Mouse (Mus musculus) liver, postnatal 0 days (tissue): ENCODE measurements around the gene Mgst3.

Experiments
- CTCF ChIP-seq: sonication (generic); IDR thresholded peaks from 2 replicates; pipeline ENCODE4 v1.5.1; 2016; ENCODE audit warnings: antibody characterized with exemption, low read depth
- EP300 ChIP-seq: IDR thresholded peaks from 2 replicates; pipeline ENCODE4 v1.6.1; 2016; ENCODE audit warnings: antibody characterized with exemption, low read depth, mild to moderate bottlenecking

DNA sequence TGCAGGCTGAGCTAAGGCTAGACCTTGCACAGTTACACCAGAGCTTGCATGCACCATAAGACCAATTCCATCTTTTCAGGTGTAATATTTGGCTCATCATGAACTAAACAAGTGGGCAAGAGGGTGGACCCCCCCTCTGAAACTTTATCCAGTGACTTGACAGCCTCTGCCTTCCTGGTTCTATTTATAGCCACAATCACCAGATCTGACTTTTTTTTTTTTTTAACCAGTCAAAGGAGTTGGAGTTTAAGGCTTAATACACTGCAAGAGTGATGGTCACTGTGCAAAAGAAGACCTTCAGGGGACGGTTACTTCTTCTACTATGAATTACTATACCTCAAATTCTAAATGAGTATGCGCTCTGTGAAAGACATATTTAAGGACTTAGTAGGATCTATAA, 8.4 kb downstream of the Mgst3 start:
- TF ChIP-seq CTCF (no peak), EP300 (no peak)
